Mouse (Mus musculus) spleen, adult 18-20 months (tissue): ENCODE measurements around the gene Gm13539.

ENCODE experiments used
- DNase-seq, 2 experiments: peaks; one replicate each; pipeline ENCODE4 v3.0.0; 2022; ENCODE audit warnings: mixed read lengths in 2 of 2

Gene Gm13539

DNA sequence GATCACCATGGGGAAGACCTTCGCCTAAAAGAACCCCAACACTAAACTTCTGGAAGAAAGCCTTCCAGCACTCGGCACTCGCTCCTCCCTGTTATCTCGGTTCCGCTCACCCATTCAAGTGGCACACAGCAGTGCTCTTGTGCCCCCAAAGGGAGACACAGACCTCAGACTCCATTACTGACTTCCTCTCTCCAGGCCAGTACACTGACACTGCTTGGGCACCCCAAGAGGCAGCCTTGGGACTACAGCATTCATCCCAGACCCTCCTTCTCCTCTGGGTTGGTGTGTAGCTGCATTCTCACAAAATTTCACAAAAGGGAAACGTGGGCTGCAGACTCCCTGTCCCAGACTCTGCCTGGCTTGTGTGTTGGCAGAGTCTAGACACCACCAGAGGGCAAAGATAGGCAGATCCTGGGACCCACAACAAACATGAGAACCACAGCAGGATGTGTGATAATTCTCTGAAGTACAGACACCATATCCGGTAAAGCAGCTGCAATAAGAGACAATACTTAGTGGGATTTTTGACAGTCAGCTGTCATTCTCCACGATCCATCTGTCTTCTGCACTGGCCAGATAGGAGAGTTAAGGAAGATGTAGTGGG lies 46.4 kb downstream of the Gm13539 start:
- DNase-seq, result no peak

DNA sequence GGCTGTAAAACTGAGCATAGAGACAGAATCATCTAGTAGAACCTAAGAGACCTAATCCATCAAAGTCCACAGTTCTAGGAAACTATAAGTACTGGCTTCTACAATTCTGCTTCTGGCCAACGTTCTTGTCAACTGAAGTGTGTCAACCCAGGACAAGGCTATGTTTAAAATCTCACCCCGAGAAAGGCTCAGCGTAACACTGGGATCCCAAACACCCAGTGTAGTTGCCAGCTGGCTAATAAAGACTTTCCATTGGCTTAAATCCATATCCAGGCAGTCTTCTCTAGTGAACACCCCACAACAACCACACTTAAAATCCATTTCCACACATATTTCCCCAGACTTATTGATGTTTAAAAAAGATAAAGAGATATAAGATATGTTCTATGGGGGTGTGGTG lies 48.7 kb downstream of the Gm13539 start:
- DNase-seq, result no peak

DNA sequence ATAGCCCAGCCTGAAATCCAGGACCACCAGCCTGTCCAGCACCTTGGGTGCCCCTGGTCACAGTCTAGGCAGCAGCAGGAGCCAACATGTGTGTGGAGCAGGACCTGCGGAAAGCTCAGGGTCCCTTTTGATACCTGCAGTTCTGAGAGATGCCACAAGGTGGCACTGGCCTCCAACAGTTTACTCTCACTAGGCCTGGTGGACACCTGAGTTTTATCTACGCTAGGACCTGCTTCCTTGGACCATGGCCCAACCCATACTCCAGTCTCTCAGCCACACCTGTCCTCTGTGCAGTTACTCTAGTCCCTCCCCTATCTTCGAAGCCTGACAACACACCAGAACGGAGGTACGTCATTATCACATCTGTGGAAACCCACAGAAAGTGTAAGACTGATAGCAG lies 54.2 kb downstream of the Gm13539 start:
- peak; percentile 14 to 69 for DNase-seq
